22 mouse cellular contexts compared by ENCODE assay signal in genomic region chr17:44148109-44148846, GRCm38 (mm10).
"Had no signal": no experiment of that assay in that cellular context is flagged by ENCODE, and none has a peak within 500 bp of the region (broad histone marks: within the 10 kb centered on the region; RNA-seq: fewer than 3 reads in every experiment).

No protein-coding gene starts in this region.

- H3K4me3 ChIP-seq: forebrain, embryonic 15.5 days; heart, embryonic 10.5 days; heart, embryonic 12.5 days; hindbrain, embryonic 10.5 days; hindbrain, embryonic 12.5 days; limb, embryonic 13.5 days; limb, embryonic 15.5 days had no signal

- H3K9me3 ChIP-seq: forebrain, embryonic 15.5 days; heart, embryonic 10.5 days; heart, embryonic 12.5 days; hindbrain, embryonic 10.5 days; hindbrain, embryonic 12.5 days; limb, embryonic 13.5 days; limb, embryonic 15.5 days had no signal

- H3K4me2 ChIP-seq: forebrain, embryonic 15.5 days; heart, embryonic 12.5 days; hindbrain, embryonic 12.5 days; hindbrain, embryonic 14.5 days; limb, embryonic 13.5 days; limb, embryonic 15.5 days had no signal

- H3K36me3 ChIP-seq: forebrain, embryonic 15.5 days; heart, embryonic 10.5 days; heart, embryonic 12.5 days; hindbrain, embryonic 10.5 days; hindbrain, embryonic 12.5 days; limb, embryonic 13.5 days; limb, embryonic 15.5 days had no signal

- H3K9ac ChIP-seq: forebrain, embryonic 15.5 days; forebrain, postnatal 0 days; heart, embryonic 12.5 days; hindbrain, embryonic 12.5 days; hindbrain, embryonic 14.5 days; limb, embryonic 13.5 days; limb, embryonic 15.5 days had no signal

- H3K4me1 ChIP-seq: forebrain, embryonic 15.5 days; hindbrain, embryonic 12.5 days; limb, embryonic 15.5 days had no signal

- H3K27me3 ChIP-seq: forebrain, embryonic 15.5 days; heart, embryonic 12.5 days; hindbrain, embryonic 12.5 days; limb, embryonic 13.5 days; limb, embryonic 15.5 days had no signal

- DNase-seq: forebrain, postnatal 0 days; gastrocnemius, postnatal 25 days; heart, adult 18-20 months; heart, postnatal 10 days; heart, postnatal 4 days; kidney, adult 18-20 months; kidney, adult 8-10 months; kidney, postnatal 10 days; kidney, postnatal 25 days; kidney, postnatal 4 days; layer of hippocampus, adult 9-11 months; left cerebral cortex, postnatal 4 days had no signal

- H3K27ac ChIP-seq: forebrain, embryonic 15.5 days; heart, embryonic 10.5 days; hindbrain, embryonic 10.5 days; hindbrain, embryonic 12.5 days; hindbrain, embryonic 14.5 days; limb, embryonic 13.5 days; limb, embryonic 15.5 days had no signal

- ATAC-seq: forebrain, embryonic 15.5 days; forebrain, postnatal 0 days; hindbrain, embryonic 16.5 days; inflammation-experienced regulatory T-cells, adult 6 months had no signal
